Comparison of ENCODE assay signal across 23 mouse cellular contexts in genomic region chr1:39205697-39206096, GRCm38 (mm10). TPM values are rescaled to one million over a fixed set of nuclear protein-coding genes. Genes with fewer than 3 reads are reported as not detected.
DNase-seq lines count a peak whose midpoint lies in the region; ATAC-seq lines count a peak whose summit lies in the region.
"Had no signal": no experiment of that assay in that cellular context is flagged by ENCODE, and none has a peak within 500 bp of the region (broad histone marks: within the 10 kb centered on the region; RNA-seq: fewer than 3 reads in every experiment).

No protein-coding gene starts in this region.

- DNase-seq in adrenal gland, adult (ENCODE audit: inconsistent age in 2 of 2, low spot score in 1 of 2) = peak; percentile 50 to 66
- DNase-seq in adrenal gland, adult 18-20 months (ENCODE audit: low spot score in 2 of 2) = no peak
- DNase-seq in frontal cortex, postnatal 36 days (ENCODE audit: low spot score in 2 of 2) = no peak
- peak; percentile 59 for DNase-seq in ovary, adult 18-20 months (ENCODE audit: low spot score)
- DNase-seq in ovary, postnatal 10 days (ENCODE audit: low spot score) = no peak
- DNase-seq in yolk sac, embryonic 10.5 days (ENCODE audit: low spot score) = peak; percentile 50
- DNase-seq: cerebellum, adult 11-12 months; cerebellum, adult 9-11 months; forebrain, postnatal 0 days; gastrocnemius, postnatal 14 days; heart, postnatal 10 days; kidney, adult 2 months; kidney, postnatal 36 days; liver had no signal

- ATAC-seq in frontal cortex, adult (ENCODE audit: low TSS enrichment) = peak; percentile 39; the same call in 1 of the 2 replicates
- ATAC-seq in CD4-positive, CD25-positive, alpha-beta regulatory T cell, adult 4 months = no peak
- ATAC-seq: forebrain, postnatal 0 days; midbrain, embryonic 16.5 days had no signal

RNA-seq across cellular contexts. Expression of gene Npas2, which starts 12.2 kb away (rescaled TPM):
- total RNA-seq in adrenal gland, adult 18-20 months (2021) = 10 to 100 TPM in 1 of 2 experiments, 1 to 10 TPM in 1; 6.1 to 11.9 TPM
- under 1 TPM; 0.17 to 0.32 TPM for polyA plus RNA-seq in CD4-positive, CD25-positive, alpha-beta regulatory T cell, adult 4 months (2017; shearing (Covaris generic))
- total RNA-seq: common myeloid progenitor, adult 5-6 weeks; granulocyte monocyte progenitor cell, adult 5-6 weeks; neutrophil, adult 5-6 weeks had no signal
- polyA plus RNA-seq: C2C12; forebrain, embryonic 10.5 days; G1E had no signal

Comparison
In these comparisons a context has a peak if more than half of its experiments do, and no peak if none do; other contexts are left out.
1. DNase-seq: peak in adrenal gland, adult (2 of 2), ovary, adult 18-20 months (single experiment) and yolk sac, embryonic 10.5 days (single experiment); none in adrenal gland, adult 18-20 months (0 of 2), frontal cortex, postnatal 36 days (0 of 2) and ovary, postnatal 10 days (single experiment).